Mouse (Mus musculus) brain, embryonic 14.5 days (tissue): ENCODE measurements around the gene Anxa9. TPM values are rescaled to one million over a fixed set of nuclear protein-coding genes. Genes with fewer than 3 reads are reported as not detected.

ENCODE experiments used
- DNase-seq: peaks from one replicate; pipeline ENCODE4 v3.0.0-alpha.2; 2011; ENCODE audit warnings: low read depth
- CTCF ChIP-seq: fragments of 200-500 bp; IDR thresholded peaks from 2 replicates; pipeline ENCODE4 v1.5.1; 2012; ENCODE audit warnings: inconsistent platforms, mild to moderate bottlenecking, moderate library complexity, borderline replicate concordance; ENCODE audit not compliant: insufficient read depth, insufficient read length; ENCODE audit errors: extremely low read depth
- POLR2A ChIP-seq: fragments of 200-500 bp; IDR thresholded peaks from 2 replicates; pipeline ENCODE4 v1.6.1; 2012; ENCODE audit warnings: mild to moderate bottlenecking, inconsistent platforms, borderline replicate concordance; ENCODE audit not compliant: poor library complexity, insufficient read depth, insufficient read length, severe bottlenecking; ENCODE audit errors: extremely low read depth
- polyA plus RNA-seq: library from polyadenylated mRNA; depleted of rRNA; stranded (reverse); fragments of >200 nt; gene quantifications from 2 replicates; pipeline ENCODE4 v1.2.3, GENCODE M21; 2012

Gene Anxa9
- polyA plus RNA-seq, 1 experiment: 1.4 TPM

GRCm38 (mm10) chr3:95310968-95311882 is 4.2 kb upstream of the Anxa9 start:
- peak; percentile 77 for DNase-seq
- TF ChIP-seq POLR2A (no peak), CTCF (peak; percentile 66; the same call in 1 of the 2 replicates)

- TF ChIP-seq POLR2A: no peak
- TF ChIP-seq CTCF: no peak
- no peak for DNase-seq
Measured at GRCm38 (mm10) chr3:95310496-95310895, 3.5 kb upstream of the Anxa9 start.

- no peak for TF ChIP-seq CTCF
- TF ChIP-seq POLR2A: no peak
- no peak for DNase-seq
Measured at GRCm38 (mm10) chr3:95306244-95306643, 732 bp downstream of the Anxa9 start.

DNA sequence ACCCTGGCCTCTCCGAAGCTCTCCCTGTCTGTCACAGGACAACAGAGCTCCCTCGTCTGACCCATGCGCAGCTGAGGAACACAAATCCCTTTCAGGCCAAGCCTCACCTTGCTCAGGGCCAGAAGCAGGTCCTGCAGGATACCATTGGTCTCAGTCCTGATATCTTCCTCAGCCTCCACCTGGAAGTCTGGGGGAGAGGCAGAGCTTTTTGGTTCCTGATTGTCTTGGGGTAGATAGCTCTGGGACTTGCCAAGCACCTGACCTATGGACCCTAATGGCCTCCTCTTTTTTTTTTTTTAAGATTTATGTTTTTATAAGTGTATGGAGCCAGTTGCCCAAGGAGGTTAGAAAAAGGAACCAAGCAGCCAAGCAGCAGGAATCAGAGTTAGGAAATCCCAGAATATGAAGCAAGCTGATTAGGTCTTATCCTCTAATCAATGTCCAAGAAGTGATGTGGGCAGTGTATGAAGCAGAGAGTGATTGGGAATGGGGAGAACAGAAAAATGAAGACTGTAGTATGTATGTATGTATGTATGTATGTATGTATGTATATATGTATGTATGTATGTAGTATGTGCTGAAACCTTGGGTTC is 5.7 kb downstream of the Anxa9 start:
- TF ChIP-seq POLR2A (no peak), CTCF (no peak)
- no peak for DNase-seq

DNA sequence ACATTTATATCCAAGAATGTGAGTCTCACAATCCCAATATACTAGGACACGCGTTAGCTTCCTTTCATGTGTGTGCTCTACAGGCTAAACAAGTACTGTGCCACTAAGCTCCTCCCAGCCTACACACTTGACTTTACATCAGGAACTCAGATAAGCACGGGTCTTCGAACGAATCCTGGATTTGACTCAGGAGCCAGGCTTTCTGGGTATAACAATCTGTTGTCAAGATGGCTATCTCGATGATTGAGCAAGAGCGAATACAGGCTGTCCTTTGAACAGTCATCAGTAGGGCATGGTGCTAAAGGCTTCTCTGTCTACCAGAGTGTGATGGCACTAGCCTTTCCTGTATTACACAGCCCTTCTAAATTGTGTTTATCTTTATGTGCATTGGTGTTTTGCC is 9.0 kb downstream of the Anxa9 start:
- no peak for DNase-seq
- TF ChIP-seq CTCF (no peak), POLR2A (no peak)

DNA sequence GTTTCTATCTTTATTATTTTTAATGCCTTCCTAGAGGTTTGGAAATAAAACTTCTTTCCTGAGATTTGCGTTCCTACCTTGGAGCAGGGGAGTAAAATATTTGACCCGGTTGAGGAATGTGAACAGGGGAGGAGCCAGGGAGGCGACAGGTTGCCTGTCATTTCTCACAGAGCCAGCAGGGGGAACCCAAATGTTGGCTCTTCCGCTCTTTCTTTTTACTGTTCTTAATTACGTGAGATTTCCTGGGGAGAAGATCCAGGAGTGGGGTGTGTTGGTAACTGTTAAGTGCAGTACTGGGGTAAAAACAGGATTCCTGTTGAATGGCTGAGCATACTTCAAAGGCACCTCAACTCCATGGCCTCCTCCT is 10.9 kb downstream of the Anxa9 start:
- peak; percentile 48 for DNase-seq
- TF ChIP-seq POLR2A (no peak), CTCF (peak; percentile 79)

DNA sequence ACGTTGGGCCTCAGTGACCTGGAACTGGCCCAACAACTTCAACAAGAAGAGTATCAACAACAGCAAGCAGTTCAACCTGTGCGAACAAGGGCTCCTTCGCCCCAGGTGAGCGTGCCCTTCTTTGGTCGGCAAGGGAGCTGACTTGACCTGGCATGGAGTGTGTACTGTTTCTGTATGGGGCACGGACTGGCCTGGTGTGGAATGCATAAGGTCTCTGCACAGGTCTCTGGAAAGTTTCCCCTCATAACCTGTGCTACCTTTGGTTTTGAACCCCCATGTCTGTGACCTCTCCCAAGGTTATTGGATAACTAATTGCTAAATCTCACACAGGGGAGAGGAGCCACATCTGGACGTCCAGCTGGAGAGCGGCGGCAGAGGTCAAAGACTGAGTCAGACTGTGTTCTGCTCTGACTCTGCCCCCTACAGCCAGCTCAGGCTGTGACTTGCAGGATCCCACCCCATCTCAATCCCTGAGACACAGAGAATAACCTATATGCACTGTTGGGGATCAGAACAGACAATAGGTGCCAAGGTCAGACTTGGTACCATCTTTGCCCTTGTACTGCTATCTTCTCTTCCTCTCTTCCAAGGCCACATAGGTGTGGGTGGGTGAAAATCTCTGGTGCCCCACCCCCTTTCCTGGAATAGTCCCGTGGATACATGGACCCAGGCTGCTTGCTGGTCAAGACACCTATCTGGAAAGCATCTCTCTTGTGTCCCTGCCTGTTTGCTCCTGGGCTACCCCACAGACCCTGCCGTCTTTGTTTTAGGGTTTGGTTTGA is 11.5 kb downstream of the Anxa9 start:
- TF ChIP-seq CTCF (no peak), POLR2A (no peak)
- no peak for DNase-seq

DNA sequence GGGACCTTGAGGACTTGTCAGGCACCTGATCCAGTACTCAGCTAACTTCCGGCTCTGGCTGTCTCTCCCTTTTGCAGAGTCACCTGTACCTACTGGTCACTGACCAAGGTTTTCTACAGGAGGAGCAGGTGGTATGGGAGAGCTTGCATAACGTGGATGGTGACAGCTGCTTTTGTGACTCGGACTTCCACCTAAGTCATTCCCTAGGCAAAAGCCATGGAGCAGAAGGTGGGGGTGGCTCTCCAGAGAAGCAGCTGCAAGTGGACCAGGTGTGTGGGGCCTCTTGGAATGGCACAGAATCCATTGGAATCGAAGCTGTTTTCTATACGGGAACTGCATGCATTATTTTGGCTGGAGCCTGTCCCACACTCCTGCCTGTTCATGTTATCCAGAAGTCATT is 12.3 kb downstream of the Anxa9 start:
- no peak for DNase-seq
- TF ChIP-seq POLR2A (no peak), CTCF (no peak)

DNA sequence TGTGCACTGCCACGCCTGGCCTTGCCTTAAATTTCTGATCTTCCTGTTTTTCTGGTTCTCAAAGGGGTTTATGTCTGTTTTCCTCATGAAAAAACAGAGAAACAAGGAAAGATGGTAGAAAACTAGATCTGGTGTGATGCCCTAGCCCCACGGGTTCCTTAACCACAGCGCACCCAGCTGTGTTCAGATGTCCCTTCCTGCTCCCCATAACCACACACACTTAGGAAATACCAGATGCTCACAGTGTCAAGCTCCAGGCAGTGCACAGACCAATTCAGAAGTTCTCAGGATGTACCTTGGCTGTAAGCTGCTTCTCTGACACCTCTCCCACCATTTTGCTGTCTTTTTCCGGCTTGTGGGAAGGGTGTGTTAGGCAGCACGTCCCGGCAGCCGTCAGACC is 12.7 kb downstream of the Anxa9 start:
- no peak for DNase-seq
- TF ChIP-seq POLR2A (no peak), CTCF (no peak)

DNA sequence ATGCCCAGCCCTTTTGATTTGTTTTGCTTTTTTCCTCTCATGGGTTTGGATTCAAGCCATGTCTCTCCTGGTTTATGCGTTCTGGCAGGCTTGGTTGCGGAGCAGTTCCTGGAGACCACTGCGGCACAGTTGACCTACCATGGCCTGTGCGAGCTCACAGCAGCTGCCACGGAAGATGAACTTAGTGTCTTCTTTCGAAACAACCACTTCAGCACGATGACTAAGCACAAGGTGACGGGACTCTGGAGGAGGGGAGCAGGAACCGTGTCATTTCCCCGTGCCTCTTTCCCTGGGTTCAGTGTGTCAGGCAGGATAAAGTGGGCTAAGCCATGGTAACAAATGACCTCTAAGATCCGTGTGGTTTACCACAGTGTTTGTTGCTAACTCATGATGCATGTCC is 13.4 kb downstream of the Anxa9 start:
- TF ChIP-seq POLR2A: no peak
- no peak for TF ChIP-seq CTCF
- DNase-seq: no peak

GRCm38 (mm10) chr3:95292899-95293298 is 14.1 kb downstream of the Anxa9 start:
- TF ChIP-seq CTCF (no peak), POLR2A (no peak)
- no peak for DNase-seq
